Mouse (Mus musculus): ENCODE measurements around the gene Grin2d.

Gene Grin2d

GRCm38 (mm10) chr7:45898125-45898524 lies 19.9 kb upstream of the Grin2d start:
- DNase-seq (ENCODE audit: low read depth, low spot score) = peak; percentile 70

GRCm38 (mm10) chr7:45897258-45897757 lies 19.1 kb upstream of the Grin2d start:
- DNase-seq (ENCODE audit: low read depth, low spot score) = peak; percentile 89

- DNase-seq (ENCODE audit: low read depth, low spot score) = peak; percentile 99
Observed at GRCm38 (mm10) chr7:45896517-45897257, 18.5 kb upstream of the Grin2d start, which contains the start of the genes Syngr4 and Tmem143. TSS of gene Syngr4 (minus strand) at chr7:45896714. TSS of gene Tmem143 (plus strand) at chr7:45896941.

- no peak for DNase-seq (ENCODE audit: low read depth, low spot score)
Observed at GRCm38 (mm10) chr7:45895931-45896516, 17.8 kb upstream of the Grin2d start.

- DNase-seq (ENCODE audit: low read depth, low spot score) = no peak
Observed at GRCm38 (mm10) chr7:45892651-45893050, 14.5 kb upstream of the Grin2d start.

GRCm38 (mm10) chr7:45887246-45887645 lies 9.1 kb upstream of the Grin2d start:
- no peak for DNase-seq (ENCODE audit: low read depth, low spot score)

GRCm38 (mm10) chr7:45881011-45881410 lies 2.8 kb upstream of the Grin2d start:
- peak; percentile 34 for DNase-seq (ENCODE audit: low read depth, low spot score)

- no peak for DNase-seq (ENCODE audit: low read depth, low spot score)
Observed at GRCm38 (mm10) chr7:45880531-45880930, 2.4 kb upstream of the Grin2d start.

GRCm38 (mm10) chr7:45876895-45877294 lies 1.3 kb downstream of the Grin2d start:
- DNase-seq (ENCODE audit: low read depth, low spot score) = no peak

GRCm38 (mm10) chr7:45873061-45873947 lies 4.9 kb downstream of the Grin2d start:
- DNase-seq (ENCODE audit: low read depth, low spot score) = peak; percentile 35

- DNase-seq (ENCODE audit: low read depth, low spot score) = peak; percentile 88
Observed at GRCm38 (mm10) chr7:45872624-45873023, 5.6 kb downstream of the Grin2d start, which contains the start of gene Kdelr1. TSS of gene Kdelr1 (plus strand) at chr7:45872772.

GRCm38 (mm10) chr7:45870282-45871058 lies 7.7 kb downstream of the Grin2d start:
- DNase-seq (ENCODE audit: low read depth, low spot score) = no peak

- no peak for DNase-seq (ENCODE audit: low read depth, low spot score)
Observed at GRCm38 (mm10) chr7:45869787-45870186, 8.4 kb downstream of the Grin2d start.

- no peak for DNase-seq (ENCODE audit: low read depth, low spot score)
Observed at GRCm38 (mm10) chr7:45869107-45869670, 9.0 kb downstream of the Grin2d start.

- no peak for DNase-seq (ENCODE audit: low read depth, low spot score)
Observed at GRCm38 (mm10) chr7:45867871-45868270, 10.3 kb downstream of the Grin2d start.

GRCm38 (mm10) chr7:45865925-45866910 lies 12.0 kb downstream of the Grin2d start:
- DNase-seq (ENCODE audit: low read depth, low spot score) = peak; percentile 96

- DNase-seq (ENCODE audit: low read depth, low spot score) = no peak
Observed at GRCm38 (mm10) chr7:45864435-45864834, 13.7 kb downstream of the Grin2d start.

- DNase-seq (ENCODE audit: low read depth, low spot score) = no peak
Observed at GRCm38 (mm10) chr7:45862804-45863203, 15.4 kb downstream of the Grin2d start.

GRCm38 (mm10) chr7:45859008-45859407 lies 19.2 kb downstream of the Grin2d start:
- no peak for DNase-seq (ENCODE audit: low read depth, low spot score)
